Mouse (Mus musculus): Measurements from ENCODE around the gene Notch3. TPM values are rescaled to one million over a fixed set of nuclear protein-coding genes. Genes with fewer than 3 reads are reported as not detected.
"Not testable (repeated sequence)": the region's sequence is repeated elsewhere in the genome, so short reads cannot be mapped to it uniquely, and the experiment has no call there.

Gene Notch3
- polyA plus RNA-seq, 1 experiment, result 1.5 TPM

DNA sequence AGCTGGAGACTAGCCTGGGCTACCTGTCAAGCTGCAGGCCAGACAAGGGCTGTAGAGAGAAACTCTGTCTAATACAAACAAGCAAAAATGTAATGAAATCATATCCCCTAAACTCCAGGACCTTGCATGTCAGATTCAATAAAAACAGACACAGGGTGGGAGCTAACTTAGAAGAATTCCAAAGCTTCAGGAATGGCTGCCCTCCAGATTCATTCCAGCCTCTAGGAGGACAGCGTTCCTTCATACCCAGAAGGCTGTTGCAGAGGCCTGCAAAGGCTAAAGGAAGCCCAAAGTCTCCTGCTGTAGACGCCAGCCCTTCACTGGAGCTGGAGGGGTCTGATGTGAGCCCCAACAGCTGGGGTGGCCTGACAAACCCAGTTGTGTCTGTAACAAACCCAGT is 60.3 kb downstream of the Notch3 start:
- H3K4me3 ChIP-seq (ENCODE audit: control insufficient read depth, low read depth, low read length), result no peak overlapping the region
- TF ChIP-seq CTCF (IDR thresholded peaks at IDR 0.05; ENCODE audit: control insufficient read depth, insufficient read depth, insufficient replicate concordance, low read depth, low read length) (no peak), POLR2A (IDR thresholded peaks at IDR 0.05; ENCODE audit: control insufficient read depth, low read depth, low read length) (no peak)
- H3K4me1 ChIP-seq (ENCODE audit: control insufficient read depth, insufficient read depth, low read length), result no peaks in the 10 kb centered on the region
- no peak overlapping the region for H3K27ac ChIP-seq (ENCODE audit: control insufficient read depth, insufficient read depth, low read depth, low read length)
- no peaks in the 10 kb centered on the region for H3K36me3 ChIP-seq (ENCODE audit: control insufficient read depth, insufficient read depth, low read length)
- H3K27me3 ChIP-seq (ENCODE audit: control insufficient read depth, insufficient read depth, low read length), result no peaks in the 10 kb centered on the region

DNA sequence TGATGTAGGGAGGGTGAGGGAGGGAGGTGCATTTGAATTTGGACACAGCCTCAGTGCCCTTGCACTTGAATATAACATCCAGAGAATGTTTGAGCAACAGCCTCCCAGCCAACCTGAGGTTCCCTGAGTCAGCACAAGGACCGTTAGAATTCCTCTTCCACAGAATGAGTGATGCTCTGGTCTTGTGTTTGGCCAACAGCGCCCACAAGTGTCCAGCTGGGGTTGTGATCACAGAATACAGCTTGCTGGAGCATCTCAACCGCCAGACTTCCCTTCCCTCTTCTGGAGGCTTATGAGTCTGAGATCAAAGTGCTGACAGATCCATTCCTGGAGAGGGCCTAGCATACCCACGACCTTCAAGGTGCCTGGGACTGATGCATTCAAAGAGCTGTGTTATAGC is 63.6 kb downstream of the Notch3 start:
- no peak for TF ChIP-seq CTCF (IDR thresholded peaks at IDR 0.05; ENCODE audit: control insufficient read depth, insufficient read depth, insufficient replicate concordance, low read depth, low read length)
- H3K27ac ChIP-seq (ENCODE audit: control insufficient read depth, insufficient read depth, low read depth, low read length), result no peak overlapping the region
- H3K4me1 ChIP-seq (ENCODE audit: control insufficient read depth, insufficient read depth, low read length), result peaks cover 12% of the 10 kb centered on the region
- no peaks in the 10 kb centered on the region for H3K36me3 ChIP-seq (ENCODE audit: control insufficient read depth, insufficient read depth, low read length)
- no peaks in the 10 kb centered on the region for H3K27me3 ChIP-seq (ENCODE audit: control insufficient read depth, insufficient read depth, low read length)
- no peak overlapping the region for H3K4me3 ChIP-seq (ENCODE audit: control insufficient read depth, low read depth, low read length)

DNA sequence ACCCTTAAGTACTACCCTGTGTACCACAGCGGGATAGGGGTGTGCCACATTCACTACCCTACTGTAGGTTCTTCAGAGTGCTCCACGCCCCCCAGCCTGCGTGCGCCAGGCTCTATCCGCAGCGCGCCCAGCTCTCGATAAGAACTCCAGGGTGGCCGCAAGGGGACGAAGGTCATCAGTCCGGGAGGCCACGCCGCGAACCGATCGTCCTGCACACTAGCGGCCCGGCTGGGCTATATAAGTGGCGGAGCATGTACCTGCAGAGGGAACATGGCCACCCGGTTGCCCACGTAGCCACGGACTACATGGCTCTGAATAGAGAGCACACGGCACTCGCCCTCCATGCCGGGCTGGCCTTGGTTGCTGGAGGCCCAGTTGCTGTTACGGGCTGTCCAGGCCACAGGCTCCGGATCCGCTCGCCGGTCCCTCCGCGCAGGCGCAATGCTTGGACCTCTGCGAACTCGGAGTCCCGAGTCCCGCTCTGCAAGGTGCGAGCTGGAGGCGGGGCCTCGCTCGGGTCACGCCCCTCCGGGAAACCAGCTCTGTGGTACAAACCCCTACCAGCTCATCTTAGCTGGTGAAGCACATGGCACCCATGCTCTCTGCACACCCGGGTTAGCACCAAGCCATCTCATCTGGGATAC is 66.6 kb downstream of the Notch3 start:
- Histone ChIP-seq H3K27ac (ENCODE audit: control insufficient read depth, insufficient read depth, low read depth, low read length) (no peak overlapping the region), H3K4me3 (ENCODE audit: control insufficient read depth, low read depth, low read length) (peak overlapping the region; percentile 76), H3K27me3 (ENCODE audit: control insufficient read depth, insufficient read depth, low read length) (no peaks in the 10 kb centered on the region), H3K4me1 (ENCODE audit: control insufficient read depth, insufficient read depth, low read length) (peaks cover 12% of the 10 kb centered on the region), H3K36me3 (ENCODE audit: control insufficient read depth, insufficient read depth, low read length) (no peaks in the 10 kb centered on the region)
- no peak for TF ChIP-seq CTCF (IDR thresholded peaks at IDR 0.05; ENCODE audit: control insufficient read depth, insufficient read depth, insufficient replicate concordance, low read depth, low read length)
- TF ChIP-seq POLR2A (IDR thresholded peaks at IDR 0.05; ENCODE audit: control insufficient read depth, low read depth, low read length), result no peak

DNA sequence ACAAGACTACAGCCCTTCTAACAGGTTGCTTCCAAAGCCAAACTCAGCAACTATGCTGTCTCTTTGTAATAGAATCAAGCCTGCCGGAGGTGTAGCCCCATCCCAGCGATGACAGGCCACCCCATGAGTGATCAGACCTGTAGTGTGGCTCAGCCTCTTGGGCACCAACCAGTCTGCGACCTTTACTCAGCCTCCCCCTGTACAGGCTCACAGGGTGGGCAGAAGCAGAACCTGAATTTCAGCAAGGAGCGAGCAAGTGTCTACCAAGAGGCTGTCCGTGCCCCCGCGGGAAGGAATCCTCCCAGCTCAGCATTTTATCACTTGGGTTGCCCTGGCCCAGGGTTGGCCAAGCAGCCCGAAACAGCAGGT is 67.1 kb downstream of the Notch3 start:
- no peaks in the 10 kb centered on the region for H3K27me3 ChIP-seq (ENCODE audit: control insufficient read depth, insufficient read depth, low read length)
- no peaks in the 10 kb centered on the region for H3K36me3 ChIP-seq (ENCODE audit: control insufficient read depth, insufficient read depth, low read length)
- H3K27ac ChIP-seq (ENCODE audit: control insufficient read depth, insufficient read depth, low read depth, low read length), result no peak overlapping the region
- TF ChIP-seq POLR2A (IDR thresholded peaks at IDR 0.05; ENCODE audit: control insufficient read depth, low read depth, low read length) (no peak), CTCF (IDR thresholded peaks at IDR 0.05; ENCODE audit: control insufficient read depth, insufficient read depth, insufficient replicate concordance, low read depth, low read length) (no peak)
- peak overlapping the region; percentile 76 for H3K4me3 ChIP-seq (ENCODE audit: control insufficient read depth, low read depth, low read length)
- peaks cover 12% of the 10 kb centered on the region for H3K4me1 ChIP-seq (ENCODE audit: control insufficient read depth, insufficient read depth, low read length)

DNA sequence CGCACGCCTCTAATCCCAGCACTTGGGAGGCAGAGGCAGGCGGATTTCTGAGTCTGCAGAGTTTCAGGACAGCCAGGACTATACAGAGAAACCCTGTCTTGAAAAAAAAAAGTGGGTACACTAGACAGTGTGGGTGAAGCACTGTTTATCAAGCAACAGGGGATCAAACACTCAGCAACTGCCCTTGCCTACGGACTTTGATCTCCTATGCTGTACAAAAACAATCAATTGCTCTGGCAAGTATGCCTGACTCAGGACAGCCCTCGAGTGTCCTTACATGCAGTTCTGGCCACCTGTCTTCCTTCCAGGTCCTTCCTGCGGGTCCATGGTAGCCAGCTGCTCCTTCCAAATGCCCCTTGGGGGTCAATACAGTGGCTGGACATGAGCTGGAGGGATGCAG is 67.7 kb downstream of the Notch3 start:
- H3K27me3 ChIP-seq (ENCODE audit: control insufficient read depth, insufficient read depth, low read length); H3K4me3 ChIP-seq (ENCODE audit: control insufficient read depth, low read depth, low read length); H3K36me3 ChIP-seq (ENCODE audit: control insufficient read depth, insufficient read depth, low read length); H3K27ac ChIP-seq (ENCODE audit: control insufficient read depth, insufficient read depth, low read depth, low read length): not testable (repeated sequence)
- H3K4me1 ChIP-seq (ENCODE audit: control insufficient read depth, insufficient read depth, low read length), result peaks cover 12% of the 10 kb centered on the region

DNA sequence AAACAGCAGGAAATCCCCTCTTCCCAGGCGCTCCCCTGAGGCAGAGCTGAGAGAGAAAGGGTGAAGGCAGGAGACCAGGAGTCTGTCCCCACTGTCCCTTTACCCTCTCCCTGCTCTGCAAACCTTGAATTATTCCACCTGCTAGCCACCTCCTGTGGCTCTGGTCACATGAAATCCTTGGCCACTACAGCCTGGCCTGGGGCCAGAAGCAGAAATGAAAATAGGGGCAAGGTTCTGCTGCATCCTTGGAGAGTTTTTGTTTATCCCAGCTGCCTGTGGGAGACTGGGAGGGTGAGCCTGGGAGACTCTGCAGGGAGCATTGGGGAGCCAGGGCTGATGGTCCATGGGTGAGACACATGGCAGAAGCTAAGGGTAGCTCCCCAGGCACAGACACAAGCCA is 69.0 kb downstream of the Notch3 start:
- H3K36me3 ChIP-seq (ENCODE audit: control insufficient read depth, insufficient read depth, low read length), result no peaks in the 10 kb centered on the region
- H3K27ac ChIP-seq (ENCODE audit: control insufficient read depth, insufficient read depth, low read depth, low read length), result no peak overlapping the region
- H3K4me1 ChIP-seq (ENCODE audit: control insufficient read depth, insufficient read depth, low read length), result peaks cover 12% of the 10 kb centered on the region
- TF ChIP-seq CTCF (IDR thresholded peaks at IDR 0.05; ENCODE audit: control insufficient read depth, insufficient read depth, insufficient replicate concordance, low read depth, low read length) (no peak), POLR2A (IDR thresholded peaks at IDR 0.05; ENCODE audit: control insufficient read depth, low read depth, low read length) (no peak)
- H3K4me3 ChIP-seq (ENCODE audit: control insufficient read depth, low read depth, low read length), result no peak overlapping the region
- H3K27me3 ChIP-seq (ENCODE audit: control insufficient read depth, insufficient read depth, low read length), result no peaks in the 10 kb centered on the region

DNA sequence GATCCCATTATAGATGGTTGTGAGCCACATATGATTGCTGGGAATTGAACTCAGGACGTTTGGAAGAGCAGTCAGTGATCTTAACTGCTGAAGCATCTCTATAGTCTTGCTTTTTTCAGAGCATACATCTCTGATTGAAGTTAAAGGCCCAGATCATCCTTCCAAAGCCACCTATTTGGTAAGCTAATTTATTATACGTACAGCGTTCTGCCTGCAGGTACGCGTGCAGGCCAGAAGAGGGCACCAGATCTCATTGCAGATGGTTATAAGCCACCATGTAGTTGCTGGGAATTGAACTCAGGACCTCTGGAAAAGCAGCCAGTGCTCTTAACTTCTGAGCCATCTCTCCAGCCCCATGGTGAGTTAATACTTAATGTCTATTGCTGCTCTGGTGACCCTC is 73.8 kb downstream of the Notch3 start:
- peaks cover 10% of the 10 kb centered on the region for H3K4me1 ChIP-seq (ENCODE audit: control insufficient read depth, insufficient read depth, low read length)
- no peak overlapping the region for H3K27ac ChIP-seq (ENCODE audit: control insufficient read depth, insufficient read depth, low read depth, low read length)
- TF ChIP-seq CTCF (IDR thresholded peaks at IDR 0.05; ENCODE audit: control insufficient read depth, insufficient read depth, insufficient replicate concordance, low read depth, low read length) (peak; percentile 48; the same call in 1 of the 2 replicates), POLR2A (IDR thresholded peaks at IDR 0.05; ENCODE audit: control insufficient read depth, low read depth, low read length) (no peak)
- H3K36me3 ChIP-seq (ENCODE audit: control insufficient read depth, insufficient read depth, low read length), result no peaks in the 10 kb centered on the region
- no peak overlapping the region for H3K4me3 ChIP-seq (ENCODE audit: control insufficient read depth, low read depth, low read length)
- H3K27me3 ChIP-seq (ENCODE audit: control insufficient read depth, insufficient read depth, low read length), result no peaks in the 10 kb centered on the region

DNA sequence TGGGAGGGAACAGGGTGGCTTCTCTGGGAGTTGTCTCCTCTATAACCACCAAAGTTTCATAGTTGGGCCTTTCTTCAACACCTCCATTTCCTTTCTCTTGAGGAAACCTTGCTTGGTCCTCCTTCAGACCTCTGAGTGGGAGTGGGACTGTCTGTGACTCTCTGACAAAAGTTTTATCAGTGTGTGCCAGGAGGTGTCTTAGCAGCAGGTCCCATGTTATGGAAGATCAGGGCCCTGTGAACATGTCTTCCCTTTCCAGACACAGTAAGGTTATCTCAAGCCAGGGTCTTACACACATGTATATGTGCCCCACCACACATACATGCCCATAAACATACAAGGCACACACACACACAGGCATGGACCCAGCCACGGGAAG is 74.4 kb downstream of the Notch3 start:
- Histone ChIP-seq H3K4me1 (ENCODE audit: control insufficient read depth, insufficient read depth, low read length) (peaks cover 10% of the 10 kb centered on the region), H3K4me3 (ENCODE audit: control insufficient read depth, low read depth, low read length) (no peak overlapping the region), H3K36me3 (ENCODE audit: control insufficient read depth, insufficient read depth, low read length) (no peaks in the 10 kb centered on the region), H3K27me3 (ENCODE audit: control insufficient read depth, insufficient read depth, low read length) (no peaks in the 10 kb centered on the region), H3K27ac (ENCODE audit: control insufficient read depth, insufficient read depth, low read depth, low read length) (no peak overlapping the region)
- TF ChIP-seq CTCF (IDR thresholded peaks at IDR 0.05; ENCODE audit: control insufficient read depth, insufficient read depth, insufficient replicate concordance, low read depth, low read length) (no peak), POLR2A (IDR thresholded peaks at IDR 0.05; ENCODE audit: control insufficient read depth, low read depth, low read length) (no peak)

DNA sequence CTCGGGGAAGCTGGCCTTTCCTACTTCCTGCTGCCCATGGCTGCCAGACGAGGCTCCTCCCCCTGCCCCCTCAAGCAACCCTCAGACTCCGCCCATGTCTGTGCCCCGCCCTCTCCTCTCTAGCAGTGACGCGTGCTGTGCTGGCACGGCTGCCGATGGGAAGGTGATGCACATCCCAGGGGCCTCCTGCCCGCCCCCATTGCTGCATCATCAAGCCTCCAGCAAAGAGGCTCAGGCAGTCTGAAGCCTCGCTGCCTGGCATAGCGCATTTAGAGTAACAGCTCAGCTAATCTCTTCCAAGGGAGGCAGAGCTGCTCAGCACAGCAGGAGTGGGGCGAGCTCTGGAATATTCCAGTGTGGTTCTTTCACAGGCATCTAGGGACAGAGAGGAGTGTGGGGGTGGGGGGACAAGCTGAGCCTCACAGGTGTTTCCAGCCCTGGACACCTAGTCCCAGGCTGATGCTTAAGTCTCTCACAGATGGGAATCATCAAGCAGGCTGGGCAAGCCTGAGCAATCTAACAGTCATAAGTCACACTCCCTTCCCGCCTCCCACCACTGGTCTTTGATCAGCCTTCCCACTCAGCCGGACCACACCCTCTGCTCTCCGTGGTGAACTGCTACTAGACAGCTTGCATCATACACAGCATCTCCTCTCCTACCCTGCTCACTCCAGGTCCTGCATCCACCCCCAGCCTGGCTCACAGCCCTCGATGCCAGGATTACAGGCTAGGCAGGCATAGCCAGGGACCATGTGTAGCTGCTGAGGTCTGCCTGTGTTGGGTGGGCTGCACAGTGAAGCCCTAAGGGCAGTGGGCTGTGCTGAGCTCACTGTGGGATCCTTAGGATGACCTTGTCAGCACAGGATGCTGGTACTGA is 75.0 kb downstream of the Notch3 start:
- H3K4me1 ChIP-seq (ENCODE audit: control insufficient read depth, insufficient read depth, low read length); H3K27ac ChIP-seq (ENCODE audit: control insufficient read depth, insufficient read depth, low read depth, low read length); H3K36me3 ChIP-seq (ENCODE audit: control insufficient read depth, insufficient read depth, low read length); H3K27me3 ChIP-seq (ENCODE audit: control insufficient read depth, insufficient read depth, low read length): not testable (repeated sequence)
- H3K4me3 ChIP-seq (ENCODE audit: control insufficient read depth, low read depth, low read length), result peak overlapping the region; percentile 80
